Mouse (Mus musculus) heart, embryonic 12.5 days (tissue): ENCODE measurements at regions not wholly inside any gene's neighbourhood (a gene's known extent, or its start where the extent isn't known, plus 50 kb on each side); places are given as distances from the start of the nearest gene placed in this dataset.

ENCODE experiments used
- ATAC-seq: fragments of 200-750 bp; cut with Nextera tagmentation; 2 replicates; pipeline ENCODE4 v1.8.0; 2017; ENCODE audit warnings: moderate TSS enrichment, moderate library complexity; ENCODE audit not compliant: insufficient number of reproducible peaks, low FRiP score
- H3K27ac ChIP-seq: fragments of 300-500 bp; sonication (generic); 2 replicates; pipeline ENCODE4 v1.5.1; 2016; ENCODE audit warnings: mild to moderate bottlenecking, moderate library complexity; ENCODE audit not compliant: poor library complexity, severe bottlenecking
- H3K27me3 ChIP-seq: fragments of 300-500 bp; sonication (generic); replicated peaks from 2 replicates; pipeline ENCODE4 v1.6.1; 2016; ENCODE audit warnings: mild to moderate bottlenecking, moderate library complexity
- H3K36me3 ChIP-seq: fragments of 300-500 bp; sonication (generic); 2 replicates; pipeline ENCODE4 v1.6.1; 2016; ENCODE audit warnings: mild to moderate bottlenecking, moderate library complexity
- H3K4me1 ChIP-seq: fragments of 300-500 bp; sonication (generic); replicated peaks from 2 replicates; pipeline ENCODE4 v1.6.1; 2016; ENCODE audit warnings: mild to moderate bottlenecking
- H3K4me2 ChIP-seq: fragments of 300-500 bp; sonication (generic); 2 replicates; pipeline ENCODE4 v1.6.1; 2016; ENCODE audit warnings: mild to moderate bottlenecking, moderate library complexity
- H3K4me3 ChIP-seq: fragments of 300-500 bp; sonication (generic); 2 replicates; pipeline ENCODE4 v1.5.1; 2016; ENCODE audit warnings: mild to moderate bottlenecking
- H3K9ac ChIP-seq: fragments of 300-500 bp; sonication (generic); 2 replicates; pipeline ENCODE4 v1.6.1; 2016; ENCODE audit warnings: mild to moderate bottlenecking, moderate library complexity
- H3K9me3 ChIP-seq: fragments of 300-500 bp; sonication (generic); replicated peaks from 2 replicates; pipeline ENCODE4 v1.6.1; 2016; ENCODE audit warnings: mild to moderate bottlenecking, moderate library complexity
- WGBS: fragments of 180-500 bp; shearing (Covaris S2); methylation state at CpG from one replicate; pipeline ENCODE4 v1.1.7; 2016; 5-methylcytosine and 5-hydroxymethylcytosine counted together

- no peak overlapping the region for H3K4me3 ChIP-seq
- ATAC-seq, result no peak
- H3K4me1 ChIP-seq, result no peaks in the 10 kb centered on the region
- WGBS, result 36% methylated on average over 3 of the region's 3 CpGs
- H3K4me2 ChIP-seq, result no peak overlapping the region
- no peaks in the 10 kb centered on the region for H3K36me3 ChIP-seq
- H3K9me3 ChIP-seq, result no peaks in the 10 kb centered on the region
- H3K27ac ChIP-seq, result no peak overlapping the region
- no peaks in the 10 kb centered on the region for H3K27me3 ChIP-seq
- H3K9ac ChIP-seq, result no peak overlapping the region
Observed at GRCm38 (mm10) chr15:65535606-65536005, 520.9 kb upstream of the Gm21961 start.

- Histone ChIP-seq H3K4me2 (no peak overlapping the region), H3K4me1 (no peaks in the 10 kb centered on the region), H3K4me3 (no peak overlapping the region), H3K9me3 (no peaks in the 10 kb centered on the region), H3K36me3 (no peaks in the 10 kb centered on the region), H3K27me3 (no peaks in the 10 kb centered on the region), H3K27ac (no peak overlapping the region), H3K9ac (no peak overlapping the region)
- WGBS, result 49% methylated on average over 2 of the region's 2 CpGs
- no peak for ATAC-seq
Observed at GRCm38 (mm10) chr15:65532241-65532640, 517.5 kb upstream of the Gm21961 start.

GRCm38 (mm10) chr15:65502656-65503055 is 488.0 kb upstream of the Gm21961 start:
- no peaks in the 10 kb centered on the region for H3K9me3 ChIP-seq
- no peaks in the 10 kb centered on the region for H3K36me3 ChIP-seq
- no peak overlapping the region for H3K27ac ChIP-seq
- H3K27me3 ChIP-seq, result no peaks in the 10 kb centered on the region
- WGBS, result 72% methylated on average over 1 of the region's 1 CpGs
- ATAC-seq, result no peak
- no peaks in the 10 kb centered on the region for H3K4me1 ChIP-seq
- H3K4me2 ChIP-seq, result no peak overlapping the region
- H3K4me3 ChIP-seq, result no peak overlapping the region
- H3K9ac ChIP-seq, result no peak overlapping the region

GRCm38 (mm10) chr15:65478940-65479339 is 464.2 kb upstream of the Gm21961 start:
- Histone ChIP-seq H3K4me2 (no peak overlapping the region), H3K9me3 (no peaks in the 10 kb centered on the region; the same call in 1 of the 2 replicates), H3K27ac (no peak overlapping the region), H3K27me3 (no peaks in the 10 kb centered on the region; the same call in 1 of the 2 replicates), H3K36me3 (no peaks in the 10 kb centered on the region), H3K4me3 (no peak overlapping the region), H3K9ac (no peak overlapping the region), H3K4me1 (no peaks in the 10 kb centered on the region)
- 88% methylated on average over 3 of the region's 3 CpGs for WGBS
- ATAC-seq, result no peak

- WGBS, result 42% methylated on average over 2 of the region's 2 CpGs
- H3K4me2 ChIP-seq, result no peak overlapping the region
- H3K27ac ChIP-seq, result no peak overlapping the region
- H3K4me3 ChIP-seq, result no peak overlapping the region
- H3K9ac ChIP-seq, result no peak overlapping the region
- no peaks in the 10 kb centered on the region for H3K9me3 ChIP-seq
- ATAC-seq, result peak; percentile 48; the same call in 1 of the 2 replicates
- no peaks in the 10 kb centered on the region for H3K4me1 ChIP-seq
- H3K36me3 ChIP-seq, result no peaks in the 10 kb centered on the region
- no peaks in the 10 kb centered on the region for H3K27me3 ChIP-seq
Observed at GRCm38 (mm10) chr15:65455203-65455816, 440.6 kb upstream of the Gm21961 start.

GRCm38 (mm10) chr15:65452258-65453028 is 437.7 kb upstream of the Gm21961 start:
- Histone ChIP-seq H3K27ac (no peak overlapping the region), H3K4me2 (no peak overlapping the region), H3K9me3 (no peaks in the 10 kb centered on the region), H3K4me1 (no peaks in the 10 kb centered on the region), H3K36me3 (no peaks in the 10 kb centered on the region), H3K4me3 (no peak overlapping the region), H3K27me3 (no peaks in the 10 kb centered on the region), H3K9ac (no peak overlapping the region)
- ATAC-seq, result no peak
- 67% methylated on average over 4 of the region's 4 CpGs for WGBS

GRCm38 (mm10) chr15:65419736-65420135 is 405.0 kb upstream of the Gm21961 start:
- Histone ChIP-seq H3K9me3 (no peaks in the 10 kb centered on the region), H3K27ac (no peak overlapping the region), H3K27me3 (no peaks in the 10 kb centered on the region), H3K4me2 (no peak overlapping the region), H3K4me1 (no peaks in the 10 kb centered on the region), H3K4me3 (no peak overlapping the region), H3K9ac (no peak overlapping the region), H3K36me3 (no peaks in the 10 kb centered on the region)
- 73% methylated on average over 3 of the region's 3 CpGs for WGBS
- no peak for ATAC-seq
